8 mouse cellular contexts compared by ENCODE assay signal in the genomic region with DNA sequence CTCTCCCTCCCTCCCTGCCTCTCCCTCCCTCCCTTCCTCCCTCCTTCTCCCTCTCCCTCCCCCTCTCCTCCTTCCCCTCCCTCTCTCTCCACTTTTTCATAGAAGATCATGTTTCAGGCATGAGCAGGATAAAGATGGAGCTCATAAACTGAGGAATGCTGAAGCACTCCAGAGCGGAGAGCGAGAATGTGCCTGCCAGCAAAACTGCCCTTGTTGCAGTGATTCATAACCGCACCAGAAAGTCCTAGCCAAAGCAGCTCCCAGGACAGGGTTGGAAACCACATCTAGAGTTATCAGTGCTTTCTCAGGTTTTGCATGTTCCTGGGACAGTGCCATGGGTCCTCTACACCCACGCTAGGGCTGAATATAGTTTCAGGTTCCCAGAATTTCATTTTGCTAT.
A peak's percentile ranks its signal among the peaks of the same experiment; 100 is the strongest.
DNase-seq lines count a peak whose midpoint lies in the region; ATAC-seq and TF ChIP-seq lines count a peak whose summit lies in the region.

No protein-coding gene starts in this region.

- no peaks in the 10 kb centered on the region for H3K9me3 ChIP-seq in kidney, embryonic 15.5 days (replicated peaks)
- no peaks in the 10 kb centered on the region for H3K9me3 ChIP-seq in forebrain, embryonic 13.5 days (replicated peaks)

- peaks cover 3% of the 10 kb centered on the region; the same call in 1 of the 2 replicates for H3K4me1 ChIP-seq in kidney, embryonic 15.5 days
- H3K4me1 ChIP-seq in forebrain, embryonic 13.5 days: peaks cover 3% of the 10 kb centered on the region; the same call in 1 of the 2 replicates

- 21% methylated on average over 4 of the region's 4 CpGs for WGBS in kidney, embryonic 15.5 days
- 85% methylated on average over 4 of the region's 4 CpGs for WGBS in forebrain, embryonic 13.5 days

- peak; percentile 94 for ATAC-seq in kidney, embryonic 15.5 days (replicated peaks; ENCODE audit: low FRiP score)
- no peak for ATAC-seq in forebrain, embryonic 13.5 days

- H3K4me2 ChIP-seq in kidney, embryonic 15.5 days: no peak overlapping the region
- no peak overlapping the region for H3K4me2 ChIP-seq in forebrain, embryonic 13.5 days

- no peaks in the 10 kb centered on the region for H3K36me3 ChIP-seq in kidney, embryonic 15.5 days
- H3K36me3 ChIP-seq in forebrain, embryonic 13.5 days (ENCODE audit: poor library complexity, severe bottlenecking): no peaks in the 10 kb centered on the region

- H3K27ac ChIP-seq in kidney, embryonic 15.5 days: peak overlapping the region; percentile 45; the same call in 1 of the 2 replicates
- no peak overlapping the region for H3K27ac ChIP-seq in forebrain, embryonic 13.5 days
- H3K27ac ChIP-seq in layer of hippocampus, adult 2 months: no peak overlapping the region

- TF ChIP-seq CTCF in layer of hippocampus, adult 2 months (conservative IDR thresholded peaks at IDR 0.05): no peak

- peak; percentile 48 for DNase-seq in urinary bladder, postnatal 14 days (ENCODE audit: low spot score)
- no peak for DNase-seq in urinary bladder, postnatal 10 days (ENCODE audit: low spot score)
- DNase-seq in gastrocnemius, postnatal 25 days: peak; percentile 71
- no peak for DNase-seq in cerebellum, adult 18-20 months
- no peak for DNase-seq in right cerebral cortex, postnatal 36 days (ENCODE audit: low spot score in 2 of 2)
- DNase-seq in layer of hippocampus, adult 2 months (ENCODE audit: low spot score in 2 of 2): no peak

- no peak overlapping the region for H3K4me3 ChIP-seq in kidney, embryonic 15.5 days (replicated peaks)
- H3K4me3 ChIP-seq in forebrain, embryonic 13.5 days: no peak overlapping the region
- no peak overlapping the region for H3K4me3 ChIP-seq in layer of hippocampus, adult 2 months

- H3K9ac ChIP-seq in kidney, embryonic 15.5 days: no peak overlapping the region
- no peak overlapping the region for H3K9ac ChIP-seq in forebrain, embryonic 13.5 days

- no peaks in the 10 kb centered on the region for H3K27me3 ChIP-seq in kidney, embryonic 15.5 days
- H3K27me3 ChIP-seq in forebrain, embryonic 13.5 days: no peaks in the 10 kb centered on the region

Comparison
In these comparisons a context has a peak if more than half of its experiments do, and no peak if none do; other contexts are left out.
1. DNase-seq: peak in urinary bladder, postnatal 14 days (single experiment) and gastrocnemius, postnatal 25 days (single experiment); none in urinary bladder, postnatal 10 days (single experiment), cerebellum, adult 18-20 months (0 of 2), right cerebral cortex, postnatal 36 days (0 of 2) and layer of hippocampus, adult 2 months (0 of 2).